Mouse (Mus musculus): ENCODE measurements around the gene Gldc.

The Gldc gene

DNA sequence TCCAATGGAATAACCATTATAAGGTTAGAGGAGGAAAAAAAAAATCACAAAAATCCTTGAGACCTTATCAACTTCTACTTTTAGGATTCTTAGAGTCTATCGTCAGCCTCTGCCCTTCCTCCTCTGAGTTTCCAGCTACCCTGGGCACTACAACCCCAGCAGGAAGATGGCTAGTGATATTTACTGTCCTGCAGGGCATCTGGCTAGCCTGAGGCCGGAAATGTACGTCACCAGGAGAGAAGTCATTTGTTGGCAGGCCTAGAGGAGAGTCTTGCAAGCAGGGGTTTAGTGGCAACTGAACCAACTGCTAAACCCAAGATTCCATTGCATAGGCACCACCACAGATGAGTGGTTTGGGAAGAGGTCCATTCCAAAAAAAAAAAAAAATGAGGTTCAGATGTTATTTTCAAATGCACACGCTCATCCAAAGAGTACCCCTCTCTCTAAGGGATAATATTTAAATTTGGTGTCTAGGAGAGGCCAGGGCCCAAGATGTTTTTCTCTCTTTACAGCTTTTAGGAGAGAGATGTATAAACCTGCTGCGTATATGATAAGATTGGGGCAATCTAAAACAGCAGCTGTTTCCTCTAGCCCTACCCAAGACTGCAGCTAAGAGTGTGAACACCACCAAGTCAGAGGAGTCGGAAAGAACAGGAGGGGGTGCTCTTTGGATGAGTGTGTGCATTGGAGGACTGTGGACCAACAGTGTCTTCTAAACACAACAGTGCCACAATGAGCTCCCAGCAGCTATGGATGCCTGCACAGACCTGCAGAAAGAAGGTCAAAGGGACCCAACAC, 70.0 kb downstream of the Gldc start:
- DNase-seq = no peak

DNA sequence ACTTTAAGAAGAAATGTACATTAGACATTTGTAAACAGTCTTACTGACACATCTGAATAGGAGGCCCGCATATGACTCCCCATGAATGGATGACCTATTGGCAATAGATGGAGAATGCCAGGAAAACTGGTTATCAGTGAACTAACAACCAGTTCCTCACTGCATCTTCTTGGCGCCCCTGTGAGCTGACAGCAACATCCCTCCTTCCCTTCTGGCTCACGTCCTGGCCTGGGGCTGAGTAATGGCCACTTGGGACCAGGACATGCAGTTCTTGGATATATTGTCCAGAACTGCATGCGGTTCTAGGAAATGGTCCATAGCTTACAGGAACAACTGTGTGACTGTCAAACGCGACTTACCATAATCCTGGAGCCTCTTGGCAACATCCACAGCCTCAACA, 72.6 kb downstream of the Gldc start:
- DNase-seq = no peak

GRCm38 (mm10) chr19:30100571-30100970, 74.7 kb downstream of the Gldc start:
- DNase-seq = no peak

DNA sequence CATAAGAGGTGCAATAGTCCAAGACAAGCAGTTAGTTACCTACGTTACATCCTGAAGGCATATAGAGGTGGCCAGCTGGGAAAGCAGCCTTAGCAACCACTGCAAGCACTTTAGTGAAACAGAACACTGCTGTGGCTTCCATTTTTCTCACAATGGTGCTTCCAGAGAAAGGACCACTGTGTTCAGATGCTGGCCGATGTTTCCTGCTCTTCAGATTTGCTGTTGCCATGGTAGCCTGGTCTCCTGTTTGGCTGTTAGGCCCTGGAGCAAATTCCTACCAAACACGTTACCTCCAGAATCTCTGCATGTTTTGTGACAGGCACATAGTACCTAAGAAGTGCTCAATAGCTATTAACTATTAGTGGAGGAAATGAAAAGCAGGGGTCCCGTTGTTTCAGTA, 78.2 kb downstream of the Gldc start:
- DNase-seq = no peak

DNA sequence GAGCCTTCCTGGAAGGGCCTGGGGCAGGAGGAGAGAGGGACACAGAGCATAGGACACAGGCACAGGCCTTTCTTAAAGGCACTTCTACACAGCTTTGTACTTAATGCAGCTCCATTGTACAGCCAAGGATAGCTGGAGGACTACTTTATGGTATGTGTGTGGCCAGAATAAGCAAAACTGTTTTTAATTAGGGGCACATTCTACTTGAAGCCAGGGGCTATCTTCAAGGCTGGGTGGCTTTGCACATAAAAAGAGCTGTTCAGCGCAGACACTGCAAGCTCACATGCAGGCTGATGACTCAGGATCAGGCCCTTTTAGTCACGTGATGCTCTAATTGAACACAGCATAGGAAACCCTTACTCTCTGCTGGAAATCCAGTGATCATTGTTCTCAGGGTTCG, 79.0 kb downstream of the Gldc start:
- DNase-seq = no peak

GRCm38 (mm10) chr19:30091644-30092295, 83.5 kb downstream of the Gldc start:
- DNase-seq = no peak

- no peak for DNase-seq
These were observed 85.1 kb downstream of the Gldc start for GRCm38 (mm10) chr19:30090163-30090562.

DNA sequence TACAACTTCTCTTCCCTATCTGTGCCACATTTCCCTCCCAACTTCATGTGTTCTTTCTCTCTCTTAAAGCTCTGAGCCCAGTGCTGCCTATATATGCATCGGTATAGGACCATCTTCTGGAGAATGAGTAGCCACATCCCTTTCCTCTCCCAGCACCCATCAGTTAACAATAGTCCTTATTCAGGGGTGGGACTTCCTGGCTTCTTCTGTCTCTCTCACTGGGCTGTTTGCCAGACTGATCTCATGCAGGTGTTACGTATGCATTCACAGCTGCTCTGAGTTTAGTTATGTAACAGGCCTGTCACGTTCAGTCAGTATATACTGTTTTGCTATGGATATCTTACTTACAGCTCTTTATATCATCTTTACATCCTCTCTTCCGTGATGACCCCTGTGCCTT, 109.4 kb downstream of the Gldc start:
- DNase-seq = peak; percentile 4 to 11

DNA sequence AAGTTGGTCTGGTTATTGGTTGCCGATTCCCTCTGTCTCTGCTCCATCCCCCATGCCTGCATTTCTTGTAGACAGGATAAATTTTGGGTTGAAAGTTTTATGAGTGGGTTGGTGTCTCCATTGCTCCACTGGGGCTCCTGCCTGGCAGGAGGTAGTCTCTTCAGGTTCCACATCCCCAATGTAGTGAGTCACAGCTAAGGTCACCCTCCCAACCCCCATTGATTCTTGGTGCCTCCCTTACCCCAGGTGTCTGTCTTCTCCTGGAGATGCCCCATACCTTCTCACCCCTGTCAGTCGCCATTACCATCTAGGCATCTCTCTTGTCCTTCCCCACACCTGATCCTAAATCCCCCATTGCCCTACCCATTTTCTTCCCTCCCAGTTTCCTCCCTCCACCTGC, 121.0 kb downstream of the Gldc start:
- no peak for DNase-seq

GRCm38 (mm10) chr19:30051479-30051878, 123.8 kb downstream of the Gldc start:
- no peak for DNase-seq

DNA sequence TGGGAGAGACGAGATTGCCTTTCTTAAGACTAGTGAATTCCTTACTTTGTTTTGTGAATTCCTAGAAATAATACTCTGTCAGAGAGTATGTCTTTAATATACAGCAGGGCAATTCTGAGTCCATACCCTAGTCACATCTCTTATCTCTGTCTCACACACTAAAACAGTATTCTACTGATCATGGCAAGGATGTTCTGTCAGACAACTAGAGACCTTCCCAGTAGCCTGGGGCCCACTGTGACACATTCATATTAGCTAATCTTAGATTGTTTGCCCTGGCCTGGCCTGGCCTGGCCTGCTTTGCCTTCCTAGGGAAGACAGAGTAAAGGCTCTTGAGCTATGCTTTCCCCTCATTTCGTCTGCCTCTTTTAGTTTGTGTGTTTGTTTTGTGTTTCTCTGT, 124.6 kb downstream of the Gldc start:
- no peak for DNase-seq

Data from lung, adult 18-20 months (tissue).